Comparison of ENCODE assay signal across 22 mouse cellular contexts in the genomic region with DNA sequence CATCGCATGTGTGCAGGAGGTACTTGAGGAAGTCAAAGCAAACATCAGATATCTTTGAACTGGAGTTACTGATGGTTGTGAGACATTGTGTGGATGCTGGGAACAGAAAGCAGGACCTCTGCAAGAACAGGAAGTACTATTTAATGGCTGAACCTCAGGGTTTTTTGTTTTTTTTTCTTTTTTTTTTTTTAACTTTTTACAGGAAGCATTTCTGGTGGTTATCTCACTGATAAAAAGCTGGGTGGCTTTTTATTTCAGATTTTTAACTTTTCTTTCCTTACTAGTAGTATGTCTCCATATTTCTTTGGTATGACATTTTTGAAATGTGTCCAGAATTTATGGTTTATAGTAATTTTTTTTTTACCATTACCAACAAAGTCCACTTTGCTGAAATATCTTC. TPM values are rescaled to one million over a fixed set of nuclear protein-coding genes. Genes with fewer than 3 reads are reported as not detected.
A peak's percentile ranks its signal among the peaks of the same experiment; 100 is the strongest.
DNase-seq lines count a peak whose midpoint lies in the region; TF ChIP-seq lines count a peak whose summit lies in the region.
"Had no signal": no experiment of that assay in that cellular context is flagged by ENCODE, and none has a peak within 500 bp of the region (broad histone marks: within the 10 kb centered on the region; RNA-seq: fewer than 3 reads in every experiment).

No protein-coding gene starts in this region.

- peak; percentile 23 for DNase-seq in 416B (ENCODE audit: low read depth)
- peak; percentile 71 for DNase-seq in MEL (ENCODE audit: low read depth, low spot score)
- DNase-seq in MEL-GATA-1-ER (ENCODE audit: extremely low read depth, low read depth): peak; percentile 39
- DNase-seq in left cerebral cortex, postnatal 4 days: no peak
- DNase-seq in cerebellum, adult 9-11 months: no peak
- no peak for DNase-seq in layer of hippocampus, postnatal 25 days (ENCODE audit: extremely low spot score in 1 of 2, low spot score in 1 of 2)
- DNase-seq: adrenal gland, adult 2 months; adrenal gland, adult 8-10 months; adrenal gland, postnatal 10 days; adrenal gland, postnatal 14 days; adrenal gland, postnatal 25 days; adrenal gland, postnatal 36 days; B cell, adult 2 months; cerebellum, adult 11 months; cerebellum, adult 11-12 months; cerebellum, adult 18-20 months; cerebellum, adult 2 months; cerebellum, adult 8-10 months; cerebellum, adult 9-10 months had no signal

- H3K27ac ChIP-seq in MEL (ENCODE audit: control insufficient read depth, low read depth, low read length): no peak overlapping the region

- no peak overlapping the region for H3K4me3 ChIP-seq in MEL (ENCODE audit: control insufficient read depth in 1 of 2, insufficient read depth in 1 of 2, low read depth in 2 of 2, low read length in 2 of 2)

- TF ChIP-seq POLR2A in MEL (IDR thresholded peaks at IDR 0.05; ENCODE audit: control insufficient read depth in 1 of 2, insufficient read depth in 1 of 2, low read depth in 1 of 2, low read length in 2 of 2, poor library complexity in 1 of 2): no peak; a peak in 1 of 4 replicates

- no peaks in the 10 kb centered on the region for H3K9me3 ChIP-seq in MEL (replicated peaks; ENCODE audit: insufficient read depth, low read length)
- H3K9me3 ChIP-seq: G1E had no signal

- peaks cover 2 to 10% of the 10 kb centered on the region in 2 experiments; a peak in 3 of 4 replicates for H3K4me1 ChIP-seq in MEL (ENCODE audit: control insufficient read depth in 1 of 2, insufficient read depth in 2 of 2, low read length in 2 of 2)

- no peak for TF ChIP-seq CTCF in MEL (IDR thresholded peaks at IDR 0.05 in 2 of 3, conservative IDR thresholded peaks at IDR 0.05 in 1 of 3; ENCODE audit: control insufficient read depth in 1 of 3, insufficient read depth in 1 of 3, low read depth in 2 of 3, low read length in 3 of 3, poor library complexity in 1 of 3, severe bottlenecking in 1 of 3)

- peaks cover 39 to 87% of the 10 kb centered on the region in 2 experiments for H3K36me3 ChIP-seq in MEL (ENCODE audit: control insufficient read depth in 1 of 2, insufficient read depth in 2 of 2, low read length in 2 of 2)

- H3K9ac ChIP-seq in MEL (ENCODE audit: control insufficient read depth, low read depth, low read length, poor library complexity, severe bottlenecking): no peak overlapping the region

- TF ChIP-seq RAD21 in MEL (IDR thresholded peaks at IDR 0.05; ENCODE audit: low read depth, low read length): no peak

- peaks cover 2% of the 10 kb centered on the region; the same call in 1 of the 2 replicates for H3K79me2 ChIP-seq in MEL (ENCODE audit: control insufficient read depth, insufficient read depth, low read length, poor library complexity)

- no peaks in the 10 kb centered on the region for H3K27me3 ChIP-seq in MEL (ENCODE audit: control insufficient read depth in 1 of 2, insufficient read depth in 2 of 2, low read length in 2 of 2)
- H3K27me3 ChIP-seq: CH12.LX, Patski had no signal

- TF ChIP-seq EP300 in MEL (IDR thresholded peaks at IDR 0.05; ENCODE audit: low read depth in 1 of 2, low read length in 2 of 2): peak; percentile 18 to 58; a peak in 3 of 4 replicates

- intact Hi-C loops in left cerebral cortex, postnatal 4 days (cut with DNase I): loop anchor here (5.0 kb wide), 1 partner anchor 34 kb away; no protein-coding TSS in a partner anchor

TF ChIP-seq in MEL, 35 proteins besides CTCF, POLR2A, EP300 and RAD21:
- peak; percentile 57; the same call in 1 of the 2 replicates for TF ChIP-seq RCOR1 (IDR thresholded peaks at IDR 0.05; ENCODE audit: low read depth, low read length)
- no peak for TF ChIP-seq TAL1 (IDR thresholded peaks at IDR 0.05; ENCODE audit: low read length)
- TF ChIP-seq MAFK (IDR thresholded peaks at IDR 0.05; ENCODE audit: borderline replicate concordance, low read depth, low read length): no peak
- no peak for TF ChIP-seq TCF12 (IDR thresholded peaks at IDR 0.05; ENCODE audit: low read depth, low read length)
- no peak for TF ChIP-seq MXI1 (IDR thresholded peaks at IDR 0.05; ENCODE audit: low read depth, low read length)
- TF ChIP-seq TBP (IDR thresholded peaks at IDR 0.05; ENCODE audit: low read depth, low read length): no peak
- TF ChIP-seq ETS1 (IDR thresholded peaks at IDR 0.05; ENCODE audit: low read depth, low read length): 0 out of 2 replicates have a peak, but pooled peaks have one; percentile 31
- TF ChIP-seq ZMIZ1 (IDR thresholded peaks at IDR 0.05; ENCODE audit: low read depth, low read length): no peak
- TF ChIP-seq BHLHE40 (IDR thresholded peaks at IDR 0.05; ENCODE audit: borderline replicate concordance, low read depth, low read length): 0 out of 2 replicates have a peak, but pooled peaks have one; percentile 1
- TF ChIP-seq MYC (IDR thresholded peaks at IDR 0.05; ENCODE audit: low read depth, low read length): 0 out of 2 replicates have a peak, but pooled peaks have one; percentile 37
- no peak for TF ChIP-seq UBTF (IDR thresholded peaks at IDR 0.05; ENCODE audit: borderline replicate concordance, insufficient read depth, low read depth, low read length)
- TF ChIP-seq POLR2AphosphoS5 (IDR thresholded peaks at IDR 0.05; ENCODE audit: borderline replicate concordance, low read depth, low read length): no peak
- TF ChIP-seq SMC3 (IDR thresholded peaks at IDR 0.05; ENCODE audit: low read depth, low read length): no peak
- no peak for TF ChIP-seq CHD1 (IDR thresholded peaks at IDR 0.05; ENCODE audit: low read depth, low read length)
- TF ChIP-seq NRF1 (IDR thresholded peaks at IDR 0.05; ENCODE audit: insufficient read depth, low read depth, low read length, poor library complexity, severe bottlenecking): no peak
- TF ChIP-seq MYB (IDR thresholded peaks at IDR 0.05; ENCODE audit: low read depth, low read length): no peak
- 0 out of 2 replicates have a peak, but pooled peaks have one; percentile 1 for TF ChIP-seq USF1 (IDR thresholded peaks at IDR 0.05; ENCODE audit: low read depth, low read length)
- peak; percentile 52; the same call in 1 of the 2 replicates for TF ChIP-seq ZKSCAN1 (IDR thresholded peaks at IDR 0.05; ENCODE audit: low read depth, low read length)
- TF ChIP-seq JUND (IDR thresholded peaks at IDR 0.05; ENCODE audit: low read depth, low read length): no peak
- no peak for TF ChIP-seq MAX (IDR thresholded peaks at IDR 0.05; ENCODE audit: low read length)
- TF ChIP-seq GATA1 (IDR thresholded peaks at IDR 0.05; ENCODE audit: low read depth, low read length): peak; percentile 59
- TF ChIP-seq NELFE (IDR thresholded peaks at IDR 0.05; ENCODE audit: low read depth, low read length): no peak
- TF ChIP-seq ELF1 (IDR thresholded peaks at IDR 0.05; ENCODE audit: low read depth, low read length): peak; percentile 49; the same call in 1 of the 2 replicates
- 0 out of 2 replicates have a peak, but pooled peaks have one; percentile 23 for TF ChIP-seq KAT2A (conservative IDR thresholded peaks at IDR 0.05; ENCODE audit: low read depth, low read length)
- no peak for TF ChIP-seq USF2 (IDR thresholded peaks at IDR 0.05; ENCODE audit: borderline replicate concordance in 1 of 2, insufficient read depth in 1 of 2, low read depth in 1 of 2, low read length in 2 of 2)
- no peak for TF ChIP-seq MAZ (IDR thresholded peaks at IDR 0.05; ENCODE audit: low read depth, low read length)
- TF ChIP-seq MEF2A (IDR thresholded peaks at IDR 0.05; ENCODE audit: extremely low read depth, insufficient replicate concordance, low read depth, low read length, poor library complexity, severe bottlenecking): no peak
- TF ChIP-seq E2F4 (IDR thresholded peaks at IDR 0.05; ENCODE audit: borderline replicate concordance, low read depth, low read length): no peak
- no peak for TF ChIP-seq CHD2 (IDR thresholded peaks at IDR 0.05; ENCODE audit: low read length)
- TF ChIP-seq ZNF384 (IDR thresholded peaks at IDR 0.05; ENCODE audit: low read depth, low read length): peak; percentile 92
- no peak for TF ChIP-seq ZC3H11A (IDR thresholded peaks at IDR 0.05; ENCODE audit: low read depth, low read length)
- TF ChIP-seq POLR2AphosphoS2 (IDR thresholded peaks at IDR 0.05; ENCODE audit: low read length): no peak
- no peak for TF ChIP-seq HCFC1 (IDR thresholded peaks at IDR 0.05; ENCODE audit: low read depth, low read length)
- no peak for TF ChIP-seq SIN3A (IDR thresholded peaks at IDR 0.05; ENCODE audit: low read length)
- TF ChIP-seq GABPA (IDR thresholded peaks at IDR 0.05; ENCODE audit: low read depth, low read length): no peak

RNA-seq across cellular contexts. Expression of a gene that starts 15.2 kb away (rescaled TPM):
- 152 and 161 TPM in 2 replicates for total RNA-seq in MEL (2012; rRNA removed)
- 100 to 1,000 TPM; 184 to 227 TPM for polyA plus RNA-seq in MEL (2012; ENCODE audit: insufficient read depth in 1 of 2, insufficient read length in 2 of 2, low read depth in 1 of 2, low replicate concordance in 2 of 2, missing spikeins in 1 of 2)
- total RNA-seq in left cerebral cortex, postnatal 4 days (2021): 10 to 100 TPM; 72.3 to 83.5 TPM
- 10 to 100 TPM; 88.7 to 91.7 TPM for total RNA-seq in layer of hippocampus, postnatal 25 days (2021)

RNA-seq across cellular contexts. Expression of a gene that starts 16.2 kb away (rescaled TPM):
- total RNA-seq in MEL (2012; rRNA removed): 102 and 107 TPM in 2 replicates
- 100 to 1,000 TPM; 247 to 442 TPM for polyA plus RNA-seq in MEL (2012; ENCODE audit: insufficient read depth in 1 of 2, insufficient read length in 2 of 2, low read depth in 1 of 2, low replicate concordance in 2 of 2, missing spikeins in 1 of 2)
- total RNA-seq in left cerebral cortex, postnatal 4 days (2021): 100 to 1,000 TPM; 212 to 217 TPM
- 100 to 1,000 TPM; 144 to 181 TPM for total RNA-seq in layer of hippocampus, postnatal 25 days (2021)

RNA-seq across cellular contexts. Expression of a gene that starts 36.2 kb away (rescaled TPM):
- total RNA-seq in MEL (2012; rRNA removed): 274 and 314 TPM in 2 replicates
- polyA plus RNA-seq in MEL (2012; ENCODE audit: insufficient read depth in 1 of 2, insufficient read length in 2 of 2, low read depth in 1 of 2, low replicate concordance in 2 of 2, missing spikeins in 1 of 2): 100 to 1,000 TPM; 205 to 273 TPM
- 100 to 1,000 TPM; 291 to 310 TPM for total RNA-seq in left cerebral cortex, postnatal 4 days (2021)
- total RNA-seq in layer of hippocampus, postnatal 25 days (2021): 100 to 1,000 TPM; 164 to 185 TPM

RNA-seq across cellular contexts. Expression of a gene that starts 37.7 kb away (rescaled TPM):
- total RNA-seq in MEL (2012; rRNA removed): 232 and 318 TPM in 2 replicates
- polyA plus RNA-seq in MEL (2012; ENCODE audit: insufficient read depth in 1 of 2, insufficient read length in 2 of 2, low read depth in 1 of 2, low replicate concordance in 2 of 2, missing spikeins in 1 of 2): 100 to 1,000 TPM in 1 of 2 experiments, not detected in 1; 322 TPM
- total RNA-seq in left cerebral cortex, postnatal 4 days (2021): 10 to 100 TPM; 55.0 to 60.9 TPM
- total RNA-seq in layer of hippocampus, postnatal 25 days (2021): 10 to 100 TPM; 75.8 to 94.9 TPM

Comparison
In these comparisons a context has a peak if more than half of its experiments do, and no peak if none do; other contexts are left out.
1. DNase-seq: peak in 416B (single experiment), MEL (single experiment) and MEL-GATA-1-ER (single experiment); none in left cerebral cortex, postnatal 4 days (single experiment), cerebellum, adult 9-11 months (single experiment) and layer of hippocampus, postnatal 25 days (0 of 2).